12 mouse cellular contexts compared by ENCODE assay signal in the genomic region with DNA sequence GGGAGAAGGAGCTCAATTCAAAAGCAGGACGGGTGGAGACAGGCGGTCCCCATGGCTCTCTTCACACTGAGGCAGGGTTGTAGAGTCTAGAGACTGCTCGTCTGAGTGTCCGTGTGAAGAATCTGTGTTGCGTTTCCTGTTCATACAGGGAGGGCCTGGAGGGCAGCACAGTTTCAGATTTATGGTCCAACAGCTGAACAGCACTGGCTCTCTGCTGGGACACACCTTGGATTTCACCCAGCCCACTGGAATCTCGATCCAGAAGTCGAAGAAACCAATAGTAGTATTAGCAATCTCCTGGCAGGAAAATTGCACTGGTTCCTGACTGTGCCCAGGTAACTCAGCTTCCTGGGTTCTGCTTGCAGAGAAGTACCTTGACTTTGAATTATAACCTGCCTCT.
A peak's percentile ranks its signal among the peaks of the same experiment; 100 is the strongest.
DNase-seq lines count a peak whose midpoint lies in the region; ATAC-seq and TF ChIP-seq lines count a peak whose summit lies in the region.
"Had no signal": no experiment of that assay in that cellular context is flagged by ENCODE, and none has a peak within 500 bp of the region (broad histone marks: within the 10 kb centered on the region; RNA-seq: fewer than 3 reads in every experiment).

No protein-coding gene starts in this region.

- 77% methylated on average over 7 of the region's 7 CpGs for WGBS in heart, adult 2 months
- WGBS in intestine, embryonic 14.5 days = 56% methylated on average over 7 of the region's 7 CpGs
- WGBS in intestine, postnatal 0 days = 55% methylated on average over 7 of the region's 7 CpGs

- no peaks in the 10 kb centered on the region for H3K9me3 ChIP-seq in intestine, embryonic 14.5 days (ENCODE audit: control insufficient read depth, low read length)
- no peaks in the 10 kb centered on the region for H3K9me3 ChIP-seq in intestine, postnatal 0 days (ENCODE audit: control insufficient read depth)
- H3K9me3 ChIP-seq: forebrain, embryonic 10.5 days had no signal

- H3K27ac ChIP-seq in heart, adult 2 months = peak overlapping the region; percentile 47; the same call in 1 of the 2 replicates
- peak overlapping the region; percentile 92; the same call in 1 of the 2 replicates for H3K27ac ChIP-seq in intestine, embryonic 14.5 days (ENCODE audit: low read depth)
- H3K27ac ChIP-seq in intestine, postnatal 0 days (ENCODE audit: low read depth, low read length) = no peak overlapping the region

- ATAC-seq in intestine, embryonic 14.5 days (replicated peaks; ENCODE audit: low FRiP score, low TSS enrichment, low read depth) = no peak
- no peak for ATAC-seq in intestine, postnatal 0 days

- TF ChIP-seq POLR2A in heart, adult 2 months (IDR thresholded peaks at IDR 0.05; ENCODE audit: insufficient read depth, low read depth, low read length) = no peak

- H3K4me2 ChIP-seq in intestine, embryonic 14.5 days (ENCODE audit: low read length) = no peak overlapping the region
- no peak overlapping the region for H3K4me2 ChIP-seq in intestine, postnatal 0 days (replicated peaks; ENCODE audit: low read depth)

- no peak overlapping the region for H3K4me3 ChIP-seq in heart, adult 2 months
- no peak overlapping the region for H3K4me3 ChIP-seq in intestine, embryonic 14.5 days (ENCODE audit: low read depth, low read length)
- no peak overlapping the region for H3K4me3 ChIP-seq in intestine, postnatal 0 days (ENCODE audit: low read depth, low read length)
- H3K4me3 ChIP-seq: forebrain, embryonic 10.5 days had no signal

- intact Hi-C loops in heart, adult 2 months (cut with DNase I) = loop anchor here (5.0 kb wide), 3 partner anchors 89 to 489 kb away; a partner anchor contains a TSS

- peaks cover 9% of the 10 kb centered on the region for H3K4me1 ChIP-seq in heart, adult 2 months (ENCODE audit: control insufficient read depth, insufficient read depth, low read length)
- H3K4me1 ChIP-seq in intestine, embryonic 14.5 days (replicated peaks; ENCODE audit: control insufficient read depth, insufficient read depth, low read length) = peaks cover 47% of the 10 kb centered on the region
- H3K4me1 ChIP-seq in intestine, postnatal 0 days (replicated peaks; ENCODE audit: control insufficient read depth, insufficient read depth, low read length) = 0 out of 2 replicates have a peak, but pooled peaks cover 15% of the 10 kb centered on the region

- no peak for DNase-seq in heart, adult 2 months
- DNase-seq in heart, adult 11 months = no peak
- no peak for DNase-seq in intestine, embryonic 14.5 days (ENCODE audit: low spot score)
- peak; percentile 25 to 55 for DNase-seq in gastrocnemius, adult 8-10 months (ENCODE audit: low spot score in 2 of 2)
- DNase-seq in skeletal muscle tissue, adult 2 months (ENCODE audit: low read depth, low spot score) = peak; percentile 78
- no peak for DNase-seq in layer of hippocampus, adult 11-12 months (ENCODE audit: low spot score)
- no peak for DNase-seq in right cerebral cortex, postnatal 36 days (ENCODE audit: low spot score in 2 of 2)
- DNase-seq: cerebellum, adult 8-10 months; embryo, embryonic 11 days; thymus, postnatal 36 days had no signal

- no peaks in the 10 kb centered on the region for H3K79me2 ChIP-seq in heart, adult 2 months (replicated peaks; ENCODE audit: control insufficient read depth, insufficient read depth, low read length)

- H3K27me3 ChIP-seq in heart, adult 2 months (ENCODE audit: control insufficient read depth, insufficient read depth, low read length) = no peaks in the 10 kb centered on the region
- no peaks in the 10 kb centered on the region for H3K27me3 ChIP-seq in intestine, embryonic 14.5 days (replicated peaks; ENCODE audit: control insufficient read depth, insufficient read depth, low read length)
- no peaks in the 10 kb centered on the region for H3K27me3 ChIP-seq in intestine, postnatal 0 days (replicated peaks; ENCODE audit: control insufficient read depth, insufficient read depth, low read length)

- no peak overlapping the region for H3K9ac ChIP-seq in heart, adult 2 months (ENCODE audit: low read depth, low read length)
- H3K9ac ChIP-seq in intestine, embryonic 14.5 days (ENCODE audit: low read length) = no peak overlapping the region
- no peak overlapping the region for H3K9ac ChIP-seq in intestine, postnatal 0 days (ENCODE audit: low read depth, low read length)

- no peak for TF ChIP-seq CTCF in heart, adult 2 months (IDR thresholded peaks at IDR 0.05)
- TF ChIP-seq CTCF in intestine, postnatal 0 days (IDR thresholded peaks at IDR 0.05; ENCODE audit: low read depth) = no peak

- TF ChIP-seq EP300 in heart, adult 2 months (IDR thresholded peaks at IDR 0.05; ENCODE audit: insufficient read depth, low read depth, low read length) = no peak

- H3K36me3 ChIP-seq in heart, adult 2 months (ENCODE audit: control insufficient read depth, insufficient read depth, low read length) = no peaks in the 10 kb centered on the region
- H3K36me3 ChIP-seq in intestine, embryonic 14.5 days (ENCODE audit: control insufficient read depth, insufficient read depth, low read length) = no peaks in the 10 kb centered on the region
- no peaks in the 10 kb centered on the region for H3K36me3 ChIP-seq in intestine, postnatal 0 days (ENCODE audit: control insufficient read depth, insufficient read depth)
- H3K36me3 ChIP-seq: forebrain, embryonic 10.5 days had no signal

Comparison
In these comparisons a context has a peak if more than half of its experiments do, and no peak if none do; other contexts are left out.
1. DNase-seq: peak in gastrocnemius, adult 8-10 months (2 of 2) and skeletal muscle tissue, adult 2 months (single experiment); none in heart, adult 2 months (0 of 2), heart, adult 11 months (single experiment), intestine, embryonic 14.5 days (single experiment), layer of hippocampus, adult 11-12 months (single experiment) and right cerebral cortex, postnatal 36 days (0 of 2).